Mouse (Mus musculus) A20 (cell line): ENCODE measurements at regions not wholly inside any gene's neighbourhood (a gene's known extent, or its start where the extent isn't known, plus 50 kb on each side); places are given as distances from the start of the nearest gene placed in this dataset.

Experiments used
- DNase-seq: peaks from one replicate; pipeline ENCODE4 v3.0.0-alpha.2; 2011; ENCODE audit warnings: low read depth, low spot score

DNA sequence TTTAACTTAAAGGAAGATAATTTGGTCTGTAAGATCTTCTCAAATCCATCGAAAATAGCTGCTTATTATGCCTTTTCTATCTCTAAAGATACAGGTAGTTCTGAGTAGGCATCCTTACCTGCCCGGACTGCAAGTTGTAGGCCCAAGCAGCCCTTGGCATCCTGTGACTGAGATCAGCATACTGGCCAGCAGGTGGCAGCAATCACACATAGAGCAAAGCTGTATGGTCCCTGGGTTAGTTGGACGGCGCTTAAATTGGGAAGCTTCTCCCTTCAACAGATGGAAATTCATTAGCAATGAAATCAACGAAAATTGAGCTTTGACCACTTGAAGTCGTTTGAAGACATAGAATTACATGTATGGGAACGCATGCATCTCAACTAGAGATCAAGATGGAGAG is 61.0 kb downstream of the Ccng2 start:
- peak; percentile 72 for DNase-seq

- DNase-seq = no peak
These were observed 63.8 kb downstream of the Ccng2 start for GRCm38 (mm10) chr5:93330851-93331250.

DNA sequence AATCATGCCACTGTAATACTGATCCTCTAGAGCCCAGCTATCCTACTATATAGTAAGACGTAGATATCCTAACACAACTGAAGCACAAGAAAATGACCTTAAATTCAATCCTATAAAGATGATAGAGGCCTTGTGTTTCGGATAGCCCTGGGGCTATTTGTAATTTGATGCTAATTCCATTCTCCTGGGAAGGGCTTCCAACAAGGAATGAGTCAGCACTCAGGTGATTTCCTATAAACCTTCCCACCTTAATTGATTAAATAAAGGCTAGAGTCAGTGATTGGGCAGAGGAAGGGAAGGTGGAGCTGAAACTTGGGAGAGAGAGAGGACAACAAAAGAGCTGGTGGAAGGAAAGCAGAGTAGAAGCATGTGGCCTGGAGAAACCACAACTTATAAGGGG is 86.0 kb downstream of the Ccng2 start:
- DNase-seq = no peak
